Mouse (Mus musculus): ENCODE results near the gene Fam193b. TPM values are rescaled to one million over a fixed set of nuclear protein-coding genes. Genes with fewer than 3 reads are reported as not detected.

Fam193b gene
- total RNA-seq, 2 experiments from 2014 or later, result 65.8 to 67.6 TPM

GRCm38 (mm10) chr13:55536194-55537175, 34.4 kb downstream of the Fam193b start, which contains the start of gene Ddx41:
TSS of gene Ddx41 (minus strand) at chr13:55536658.
- intact Hi-C loops (cut with DNase I), result no loop called here
- peak; percentile 99 to 100 for DNase-seq (ENCODE audit: extremely low spot score in 1 of 2, low spot score in 2 of 2)

GRCm38 (mm10) chr13:55535796-55536193, 35.1 kb downstream of the Fam193b start:
- no peak for DNase-seq (ENCODE audit: extremely low spot score in 1 of 2, low spot score in 2 of 2)
- intact Hi-C loops (cut with DNase I), result no loop called here

GRCm38 (mm10) chr13:55535191-55535590, 35.7 kb downstream of the Fam193b start:
- intact Hi-C loops (cut with DNase I), result no loop called here
- DNase-seq (ENCODE audit: extremely low spot score in 1 of 2, low spot score in 2 of 2), result no peak

- DNase-seq (ENCODE audit: extremely low spot score in 1 of 2, low spot score in 2 of 2), result no peak
- intact Hi-C loops (cut with DNase I), result no loop called here
These were observed 41.6 kb downstream of the Fam193b start, which contains the start of gene Dok3 for GRCm38 (mm10) chr13:55529198-55529915. TSS of gene Dok3 (minus strand) at chr13:55529296.

GRCm38 (mm10) chr13:55527834-55528772, 42.8 kb downstream of the Fam193b start:
- intact Hi-C loops (cut with DNase I), result no loop called here
- DNase-seq (ENCODE audit: extremely low spot score in 1 of 2, low spot score in 2 of 2), result no peak

DNA sequence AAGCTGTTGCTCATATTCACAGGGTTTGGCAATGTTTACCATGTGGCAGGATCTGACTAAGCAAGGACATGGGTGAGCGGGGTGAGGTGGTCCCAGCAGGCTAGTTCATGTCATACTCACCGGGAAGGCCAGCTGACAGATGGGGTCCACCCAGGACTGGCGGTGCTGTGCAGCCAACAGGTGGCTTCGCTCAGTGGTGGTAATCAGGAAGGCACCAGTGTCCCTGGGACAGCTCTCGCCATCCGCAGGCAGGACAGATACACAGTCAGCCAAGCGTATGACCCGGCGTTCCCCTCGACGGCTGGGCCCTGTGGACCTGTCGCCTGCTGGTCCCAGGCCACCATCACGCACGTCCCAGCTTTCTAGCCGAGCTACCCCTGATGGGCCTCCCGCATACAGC, 43.7 kb downstream of the Fam193b start:
- intact Hi-C loops (cut with DNase I), result no loop called here
- no peak for DNase-seq (ENCODE audit: extremely low spot score in 1 of 2, low spot score in 2 of 2)

DNA sequence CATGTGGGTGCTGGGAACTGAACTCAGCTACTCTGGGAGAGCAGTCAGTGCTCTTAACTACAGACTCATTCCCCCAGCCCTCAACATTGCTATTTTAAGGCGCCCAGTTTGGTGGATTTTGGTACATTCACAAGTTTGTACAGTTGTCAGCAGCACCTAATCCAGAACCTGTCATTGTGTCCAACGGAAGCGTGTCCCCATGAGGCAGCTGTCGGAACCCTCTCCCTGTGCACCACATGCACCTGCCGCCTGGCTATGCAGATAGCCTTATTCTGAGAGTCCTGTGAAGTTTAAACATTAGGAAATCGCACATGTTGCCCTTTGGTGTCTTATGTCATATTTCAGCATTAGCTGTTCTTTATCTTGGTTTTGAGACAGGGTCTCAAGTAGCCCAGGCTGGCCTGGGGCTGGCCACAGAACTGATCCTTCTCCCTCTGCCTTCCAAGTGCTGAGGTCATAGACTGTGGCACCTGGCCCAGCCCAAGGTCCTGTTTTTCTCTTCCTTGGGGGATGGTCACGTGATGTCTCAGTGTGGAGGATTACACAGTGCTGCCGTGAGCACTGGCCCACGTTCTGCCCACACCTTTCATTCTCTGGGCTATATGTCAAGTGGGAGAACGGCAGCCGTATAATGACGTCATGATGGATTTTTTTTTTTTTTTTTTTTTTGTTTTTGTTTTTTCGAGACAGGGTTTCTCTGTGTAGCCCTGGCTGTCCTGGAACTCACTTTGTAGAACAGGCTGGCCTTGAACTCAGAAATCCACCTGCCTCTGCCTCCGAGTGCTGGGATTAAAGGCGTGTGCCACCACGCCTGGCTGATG, 45.0 kb downstream of the Fam193b start:
- DNase-seq (ENCODE audit: extremely low spot score in 1 of 2, low spot score in 2 of 2), result no peak
- intact Hi-C loops (cut with DNase I), result no loop called here

DNA sequence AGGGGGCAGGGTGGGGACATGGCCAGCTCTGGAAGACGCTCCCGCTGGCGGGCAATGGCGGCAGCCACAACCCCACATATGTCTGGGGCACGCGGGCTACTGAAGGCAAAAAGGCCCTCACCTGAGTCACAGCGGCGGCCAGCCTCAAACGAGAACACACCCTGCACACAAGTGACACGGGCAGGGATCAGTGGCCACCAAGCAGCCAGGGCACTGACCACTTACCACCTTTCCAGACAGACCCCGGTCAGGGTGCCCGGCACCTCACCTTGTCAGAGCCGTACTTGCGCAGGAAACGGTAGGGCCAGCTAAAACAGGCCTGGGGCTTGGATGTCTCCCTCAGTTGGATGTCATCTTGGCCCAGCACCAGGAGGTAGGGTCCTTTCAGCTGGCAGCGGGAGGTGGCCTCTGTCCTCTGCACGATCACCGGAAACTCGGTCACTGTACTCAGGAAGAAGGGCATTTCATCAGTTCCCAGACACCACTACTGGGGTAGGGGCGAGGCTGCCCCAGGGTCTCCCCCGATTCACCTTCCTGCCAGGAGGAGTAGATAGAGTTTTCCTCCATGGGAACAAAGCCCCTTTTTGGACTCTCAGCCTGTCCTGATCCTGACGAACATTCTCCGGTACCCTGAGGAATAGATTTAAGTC, 46.8 kb downstream of the Fam193b start:
- DNase-seq (ENCODE audit: extremely low spot score in 1 of 2, low spot score in 2 of 2), result no peak
- intact Hi-C loops (cut with DNase I), result no loop called here

DNA sequence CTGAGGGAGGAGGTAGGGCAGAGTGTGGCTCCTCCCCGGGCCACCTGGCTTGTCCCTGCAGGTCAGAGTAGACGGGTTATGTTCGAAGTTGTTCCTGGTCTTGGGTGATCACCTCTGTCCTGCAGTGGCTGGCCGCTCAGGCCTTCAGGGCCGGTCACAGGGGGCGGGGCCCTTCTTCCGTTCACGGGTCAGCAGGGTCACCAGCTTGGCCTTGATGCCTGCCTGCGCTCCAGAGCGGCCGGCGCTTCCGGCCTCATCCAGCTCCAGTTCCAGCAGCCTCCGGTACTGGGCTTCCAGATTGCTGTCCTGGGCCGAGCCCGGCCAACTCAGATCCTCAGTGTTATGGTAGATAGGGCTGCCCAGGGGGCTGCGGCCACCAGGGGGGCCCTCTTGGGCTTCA, 47.6 kb downstream of the Fam193b start:
- DNase-seq (ENCODE audit: extremely low spot score in 1 of 2, low spot score in 2 of 2), result peak in 1 of 2 experiments; percentile 84
- intact Hi-C loops (cut with DNase I), result no loop called here

DNA sequence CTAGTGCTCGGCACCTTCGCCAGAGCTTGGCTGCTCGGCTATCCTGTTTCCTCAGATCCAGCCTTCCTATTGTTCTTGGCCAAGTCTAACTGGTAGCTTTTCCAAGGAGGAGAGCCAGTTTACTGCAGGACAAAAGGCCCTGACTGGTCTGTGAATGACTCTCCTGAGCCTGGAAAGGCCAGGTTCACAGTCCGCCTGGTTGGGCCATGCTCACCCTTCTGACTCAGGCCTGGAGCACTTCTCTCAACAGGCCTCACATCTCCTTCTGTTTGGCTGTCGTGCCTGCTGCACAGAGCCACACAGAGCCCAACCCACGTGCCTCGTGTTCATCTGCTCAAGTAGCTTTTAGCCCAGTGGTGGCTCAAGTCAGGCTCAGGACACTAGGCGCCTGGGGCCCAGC, 48.2 kb downstream of the Fam193b start:
- intact Hi-C loops (cut with DNase I), result no loop called here

DNA sequence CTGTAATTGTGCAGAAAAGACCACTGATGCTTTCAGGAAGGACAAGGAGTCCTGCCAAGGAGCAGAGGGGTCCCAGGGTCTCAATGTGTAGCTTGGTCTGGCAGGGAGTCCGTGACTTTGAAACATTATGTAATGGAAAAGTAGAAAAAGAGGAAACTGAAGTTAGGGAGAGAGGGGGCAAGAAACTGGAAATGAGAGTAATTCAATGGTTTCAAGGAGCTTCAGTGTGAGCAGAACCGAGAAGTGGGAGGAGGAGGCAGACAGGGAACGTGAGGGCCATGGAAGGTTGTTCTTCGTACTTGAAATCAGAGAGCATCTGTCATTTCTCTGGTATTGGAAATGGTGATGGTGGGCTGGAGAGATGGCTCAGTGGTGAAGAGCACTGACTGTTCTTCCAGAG, 51.3 kb downstream of the Fam193b start:
- DNase-seq (ENCODE audit: extremely low spot score in 1 of 2, low spot score in 2 of 2), result no peak
- intact Hi-C loops (cut with DNase I), result no loop called here

More for the DNA sequence above, 48.2 kb downstream of the Fam193b start:
- no peak for DNase-seq (ENCODE audit: extremely low spot score in 1 of 2, low spot score in 2 of 2)

GRCm38 (mm10) chr13:55516955-55517354, 54.0 kb downstream of the Fam193b start:
- intact Hi-C loops (cut with DNase I), result loop anchor here (2.0 kb wide), 2 partner anchors 40 to 112 kb away; no protein-coding TSS in a partner anchor
- DNase-seq (ENCODE audit: extremely low spot score in 1 of 2, low spot score in 2 of 2), result peak; percentile 87 to 89

DNA sequence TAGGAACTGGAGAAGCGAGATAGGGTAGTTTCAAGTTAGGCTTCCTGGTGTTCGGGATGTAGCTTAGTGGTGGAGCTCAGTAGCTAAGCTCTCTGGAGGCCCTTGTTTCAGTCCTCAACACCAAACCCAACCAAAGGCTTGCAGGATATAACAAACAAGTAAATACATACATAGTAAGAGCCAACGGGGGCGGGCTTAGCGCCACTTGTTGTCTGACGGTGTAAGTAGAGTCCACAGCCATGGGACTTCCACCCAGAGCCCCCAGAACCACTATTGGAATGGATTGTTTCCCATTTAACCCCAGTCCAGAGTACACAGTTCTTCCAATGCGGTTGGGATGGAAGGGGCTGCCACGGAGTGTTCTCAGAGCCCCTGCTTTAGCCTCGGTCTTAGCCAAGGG, 57.1 kb downstream of the Fam193b start:
- intact Hi-C loops (cut with DNase I), result loop anchor here (5.0 kb wide), 1 partner anchor 92 kb away; no protein-coding TSS in a partner anchor
- DNase-seq (ENCODE audit: extremely low spot score in 1 of 2, low spot score in 2 of 2), result no peak

- DNase-seq (ENCODE audit: extremely low spot score in 1 of 2, low spot score in 2 of 2), result peak; percentile 69 to 90
- intact Hi-C loops (cut with DNase I), result loop anchor here (5.0 kb wide), 1 partner anchor 91 kb away; no protein-coding TSS in a partner anchor
These were observed 57.7 kb downstream of the Fam193b start, which contains the start of gene Pdlim7 for GRCm38 (mm10) chr13:55513111-55513748. TSS of gene Pdlim7 (minus strand) at chr13:55513676.

DNA sequence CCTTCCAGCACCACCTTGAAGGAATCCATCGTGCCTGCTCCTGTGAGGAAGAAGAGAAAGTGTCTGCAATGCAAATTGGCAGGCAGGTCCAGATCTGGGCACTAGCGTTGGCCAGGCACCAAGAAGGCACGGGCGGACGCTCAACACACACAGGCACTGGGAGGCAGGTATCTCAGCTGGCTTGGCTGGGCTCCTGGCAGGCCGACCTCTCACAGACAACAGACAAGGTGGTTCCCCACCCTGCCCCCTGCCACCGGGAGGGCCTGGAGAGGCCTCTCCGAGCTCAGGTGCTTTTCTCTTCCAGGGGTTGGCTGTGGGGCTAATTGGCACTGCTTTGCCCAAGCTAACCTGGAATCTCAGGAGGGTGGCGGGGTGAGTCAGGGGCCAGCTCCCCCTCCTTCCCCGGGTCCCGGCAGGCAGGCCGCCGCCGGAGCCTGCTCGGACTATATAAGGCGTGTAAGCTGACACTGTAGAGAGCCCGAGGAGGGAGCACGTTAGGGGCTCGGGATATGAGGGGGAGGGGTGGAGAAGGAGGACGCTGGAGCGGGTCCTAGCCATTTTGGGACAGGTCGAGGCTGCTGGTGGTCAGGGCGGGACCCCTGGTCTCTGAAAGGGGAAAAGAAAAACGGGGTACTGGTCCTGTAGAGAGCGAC, 58.4 kb downstream of the Fam193b start:
- DNase-seq (ENCODE audit: extremely low spot score in 1 of 2, low spot score in 2 of 2), result peak in 1 of 2 experiments; percentile 62
- intact Hi-C loops (cut with DNase I), result loop anchor here (5.0 kb wide), 1 partner anchor 90 kb away; no protein-coding TSS in a partner anchor

- no peak for DNase-seq (ENCODE audit: extremely low spot score in 1 of 2, low spot score in 2 of 2)
- intact Hi-C loops (cut with DNase I), result loop anchor here (5.0 kb wide), 1 partner anchor 89 kb away; no protein-coding TSS in a partner anchor
These were observed 59.4 kb downstream of the Fam193b start for GRCm38 (mm10) chr13:55511492-55511861.
